Mouse (Mus musculus) kidney, embryonic 14.5 days (tissue): ENCODE measurements around the gene Usp45. TPM values are rescaled to one million over a fixed set of nuclear protein-coding genes. Genes with fewer than 3 reads are reported as not detected.

Experiments
- ATAC-seq: fragments of 200-750 bp; cut with Nextera tagmentation; 2 replicates; pipeline ENCODE4 v1.8.0; 2017; ENCODE audit warnings: moderate number of reproducible peaks, mild to moderate bottlenecking, moderate TSS enrichment, moderate library complexity; ENCODE audit not compliant: low FRiP score, low TSS enrichment
- H3K27ac ChIP-seq: fragments of 300-500 bp; sonication (generic); 2 replicates; pipeline ENCODE4 v1.5.1; 2014; ENCODE audit warnings: low read depth, mild to moderate bottlenecking, low read length, moderate library complexity, mixed read lengths
- H3K27me3 ChIP-seq: fragments of 300-500 bp; sonication (generic); 2 replicates; pipeline ENCODE4 v1.6.1; 2014; ENCODE audit warnings: mild to moderate bottlenecking, low read length; ENCODE audit not compliant: control insufficient read depth, insufficient read depth
- H3K36me3 ChIP-seq: fragments of 300-500 bp; sonication (generic); 2 replicates; pipeline ENCODE4 v1.6.1; 2014; ENCODE audit warnings: low read length, mixed read lengths; ENCODE audit not compliant: control insufficient read depth, insufficient read depth
- H3K4me1 ChIP-seq: fragments of 300-500 bp; sonication (generic); 2 replicates; pipeline ENCODE4 v1.6.1; 2014; ENCODE audit warnings: low read length, mixed read lengths; ENCODE audit not compliant: control insufficient read depth, insufficient read depth
- H3K4me2 ChIP-seq: fragments of 300-500 bp; sonication (generic); replicated peaks from 2 replicates; pipeline ENCODE4 v1.6.1; 2014; ENCODE audit warnings: low read depth, mild to moderate bottlenecking, low read length
- H3K4me3 ChIP-seq: fragments of 300-500 bp; sonication (generic); 2 replicates; pipeline ENCODE4 v1.5.1; 2014; ENCODE audit warnings: mild to moderate bottlenecking, low read length
- H3K9ac ChIP-seq: fragments of 300-500 bp; sonication (generic); 2 replicates; pipeline ENCODE4 v1.6.1; 2014; ENCODE audit warnings: low read depth, mild to moderate bottlenecking, low read length, moderate library complexity
- H3K9me3 ChIP-seq: fragments of 300-500 bp; sonication (generic); 2 replicates; pipeline ENCODE4 v1.6.1; 2016; ENCODE audit warnings: low read length; ENCODE audit not compliant: control insufficient read depth
- WGBS: fragments of 180-500 bp; shearing (Covaris S2); extraction: QIAGEN DNeasy Blood & Tissue Kit; methylation state at CpG from one replicate; pipeline ENCODE4 v1.1.7; 2014; 5-methylcytosine and 5-hydroxymethylcytosine counted together
- polyA plus RNA-seq: library from polyadenylated mRNA; unstranded; fragments of >200 nt; fragmentation: Nextera tagmentation; extraction: Ambion mirVana; gene quantifications from 2 replicates; pipeline ENCODE4 v1.2.1, GENCODE M21; 2014

Gene Usp45
- polyA plus RNA-seq, 1 experiment from 2014 or later, result 12.6 TPM

DNA sequence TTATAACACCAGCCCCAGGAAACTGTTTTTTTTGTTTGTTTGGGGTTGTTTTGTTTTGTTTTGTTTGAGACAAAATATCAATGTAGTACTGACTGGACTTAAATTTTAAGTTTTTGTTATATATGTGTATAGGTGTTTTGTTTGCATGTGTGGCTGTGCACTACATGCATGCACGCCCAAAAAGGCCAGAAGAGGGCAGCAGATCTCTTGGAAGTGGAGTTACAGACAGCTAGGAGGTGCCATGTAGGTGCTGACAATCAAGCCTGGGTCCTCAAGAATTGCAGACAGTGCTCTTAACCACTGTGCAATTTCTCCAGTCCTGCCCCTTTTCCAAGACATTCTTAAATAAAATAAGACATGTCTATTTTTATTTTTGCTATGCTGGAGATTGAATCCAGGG lies 8.1 kb upstream of the Usp45 start:
- no peak for ATAC-seq
- Histone ChIP-seq H3K9me3 (no peaks in the 10 kb centered on the region), H3K4me1 (no peaks in the 10 kb centered on the region), H3K27ac (no peak overlapping the region), H3K27me3 (no peaks in the 10 kb centered on the region), H3K4me3 (no peak overlapping the region), H3K36me3 (peaks cover 4% of the 10 kb centered on the region; the same call in 1 of the 2 replicates), H3K4me2 (no peak overlapping the region), H3K9ac (no peak overlapping the region)
- WGBS, result 67% methylated on average over 1 of the region's 1 CpGs

- Histone ChIP-seq H3K36me3 (peaks cover 4% of the 10 kb centered on the region; the same call in 1 of the 2 replicates), H3K9me3 (no peaks in the 10 kb centered on the region), H3K4me3 (no peak overlapping the region), H3K9ac (no peak overlapping the region), H3K27me3 (no peaks in the 10 kb centered on the region), H3K4me1 (0 out of 2 replicates have a peak, but pooled peaks cover 4% of the 10 kb centered on the region), H3K4me2 (no peak overlapping the region), H3K27ac (no peak overlapping the region)
- no peak for ATAC-seq
- 87% methylated on average over 9 of the region's 9 CpGs for WGBS
These were observed 5.4 kb upstream of the Usp45 start for GRCm38 (mm10) chr4:21761416-21762160.

DNA sequence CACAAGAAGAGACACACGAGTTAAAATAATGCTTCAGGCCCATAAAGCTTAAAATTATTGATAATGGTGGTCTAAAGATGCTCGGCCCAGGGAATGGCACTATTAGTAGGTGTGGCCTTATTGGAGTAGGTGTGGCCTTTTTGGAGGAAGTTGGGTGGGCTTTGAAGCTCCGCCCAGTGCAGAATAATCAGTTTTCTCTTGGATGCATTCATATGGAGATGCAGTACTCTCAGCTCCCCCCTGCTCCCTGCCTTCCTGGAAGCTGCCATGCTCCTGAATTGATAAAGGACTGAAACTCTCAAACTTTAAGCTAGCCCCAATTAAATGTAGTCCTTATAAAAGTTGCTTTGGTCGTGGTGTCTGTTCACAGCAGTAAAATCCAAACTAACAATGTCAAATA lies 3.1 kb upstream of the Usp45 start:
- Histone ChIP-seq H3K4me1 (0 out of 2 replicates have a peak, but pooled peaks cover 4% of the 10 kb centered on the region), H3K9me3 (no peaks in the 10 kb centered on the region), H3K9ac (no peak overlapping the region), H3K4me2 (no peak overlapping the region), H3K4me3 (no peak overlapping the region), H3K36me3 (peaks cover 4% of the 10 kb centered on the region; the same call in 1 of the 2 replicates), H3K27ac (no peak overlapping the region), H3K27me3 (no peaks in the 10 kb centered on the region)
- 80% methylated on average over 4 of the region's 4 CpGs for WGBS
- ATAC-seq, result no peak

- no peak overlapping the region for H3K27ac ChIP-seq
- ATAC-seq, result 0 out of 2 replicates have a peak, but pooled peaks have one; percentile 20
- H3K4me3 ChIP-seq, result peak overlapping the region; percentile 62
- H3K9me3 ChIP-seq, result no peaks in the 10 kb centered on the region
- H3K4me1 ChIP-seq, result 0 out of 2 replicates have a peak, but pooled peaks cover 4% of the 10 kb centered on the region
- peak overlapping the region; percentile 77 for H3K4me2 ChIP-seq
- WGBS, result 21% methylated on average over 14 of the region's 14 CpGs
- H3K9ac ChIP-seq, result peak overlapping the region; percentile 56; the same call in 1 of the 2 replicates
- H3K36me3 ChIP-seq, result no peaks in the 10 kb centered on the region
- no peaks in the 10 kb centered on the region for H3K27me3 ChIP-seq
These were observed 639 bp upstream of the Usp45 start for GRCm38 (mm10) chr4:21766171-21766862.

DNA sequence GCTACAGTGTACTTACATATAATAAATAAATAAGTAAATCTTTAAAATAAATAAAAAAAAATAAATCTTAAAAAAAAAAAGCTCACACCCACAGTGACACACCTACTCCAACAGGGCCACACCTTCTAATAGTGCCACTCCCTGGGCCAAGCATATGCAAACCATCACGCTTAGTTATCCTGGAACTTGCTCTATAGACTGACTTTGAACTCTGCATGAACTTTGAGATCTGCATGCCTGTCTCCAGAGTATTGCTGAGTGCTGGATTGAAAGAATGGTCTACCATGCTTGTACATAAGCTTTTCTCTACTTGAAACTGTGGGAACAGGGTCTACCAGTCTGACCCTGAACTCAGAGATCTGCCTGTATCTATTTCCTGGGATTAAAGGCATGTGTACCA lies 4.1 kb downstream of the Usp45 start:
- Histone ChIP-seq H3K27me3 (no peaks in the 10 kb centered on the region), H3K4me3 (no peak overlapping the region), H3K36me3 (no peaks in the 10 kb centered on the region), H3K27ac (no peak overlapping the region), H3K9me3 (no peaks in the 10 kb centered on the region), H3K4me1 (0 out of 2 replicates have a peak, but pooled peaks cover 2% of the 10 kb centered on the region), H3K4me2 (no peak overlapping the region), H3K9ac (no peak overlapping the region)
- ATAC-seq, result no peak
- 88% methylated on average over 1 of the region's 1 CpGs for WGBS

GRCm38 (mm10) chr4:21772306-21772705 lies 5.3 kb downstream of the Usp45 start:
- Histone ChIP-seq H3K27me3 (no peaks in the 10 kb centered on the region), H3K9ac (no peak overlapping the region), H3K4me2 (no peak overlapping the region), H3K4me3 (no peak overlapping the region), H3K27ac (no peak overlapping the region), H3K4me1 (0 out of 2 replicates have a peak, but pooled peaks cover 4% of the 10 kb centered on the region), H3K9me3 (no peaks in the 10 kb centered on the region), H3K36me3 (no peaks in the 10 kb centered on the region)
- no peak for ATAC-seq
- WGBS, result 94% methylated on average over 1 of the region's 1 CpGs

DNA sequence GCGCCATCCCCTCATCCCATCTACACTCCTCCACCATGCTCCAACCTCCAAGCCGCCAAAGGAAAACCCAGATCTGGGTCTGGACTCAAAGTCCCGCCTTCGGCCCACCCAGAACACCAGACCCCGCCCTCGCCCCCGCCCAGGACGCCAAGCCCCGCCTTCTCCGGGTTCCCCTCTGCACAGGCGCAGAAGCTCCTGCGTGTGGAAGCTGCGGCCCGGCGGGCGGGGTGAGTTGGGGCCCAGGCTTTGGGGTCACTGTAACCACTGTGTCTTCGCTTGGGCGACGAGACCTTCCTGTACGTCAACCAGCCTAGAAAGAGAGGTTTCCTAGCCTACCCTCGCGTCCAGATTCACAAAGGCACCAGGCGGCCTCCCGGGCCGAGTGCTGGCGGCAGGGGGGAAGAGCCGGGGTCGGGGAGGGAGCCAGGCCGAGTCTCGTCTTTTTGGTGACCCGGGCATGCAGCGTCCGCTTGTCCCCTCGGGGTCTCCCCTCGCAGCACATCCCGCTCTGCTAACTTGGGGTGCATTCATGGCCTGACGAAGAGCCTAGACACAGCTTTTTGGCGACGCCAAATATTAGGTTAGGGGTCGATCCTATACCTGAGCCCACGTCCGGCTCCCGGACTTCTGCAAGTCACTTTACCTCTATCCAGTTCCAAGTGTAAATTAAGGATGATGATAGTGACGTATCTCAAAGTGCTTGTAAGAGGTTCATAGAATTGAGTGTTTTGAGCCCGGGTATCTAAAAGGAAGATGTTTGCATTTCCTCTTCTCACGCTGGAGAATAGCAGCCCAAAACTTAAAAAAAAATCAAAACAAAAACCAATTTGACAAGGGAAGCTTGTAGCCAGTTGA lies 9.4 kb downstream of the Usp45 start:
- peak; percentile 99 for ATAC-seq
- under 1% methylated on average over 46 of the region's 46 CpGs for WGBS
- 0 out of 2 replicates have a peak, but pooled peaks cover 7% of the 10 kb centered on the region for H3K4me1 ChIP-seq

GRCm38 (mm10) chr4:21776946-21777265 lies 9.9 kb downstream of the Usp45 start:
- H3K4me3 ChIP-seq, result peak overlapping the region; percentile 78
- peak overlapping the region; percentile 58 for H3K4me2 ChIP-seq
- no peak overlapping the region for H3K27ac ChIP-seq
- 8% methylated on average over 9 of the region's 9 CpGs for WGBS
- H3K27me3 ChIP-seq, result no peaks in the 10 kb centered on the region
- no peak for ATAC-seq
- H3K4me1 ChIP-seq, result 0 out of 2 replicates have a peak, but pooled peaks cover 7% of the 10 kb centered on the region
- no peaks in the 10 kb centered on the region for H3K9me3 ChIP-seq
- peak overlapping the region; percentile 77; the same call in 1 of the 2 replicates for H3K9ac ChIP-seq
- peaks cover 8% of the 10 kb centered on the region for H3K36me3 ChIP-seq

More for the DNA sequence above, 9.4 kb downstream of the Usp45 start:
- Histone ChIP-seq H3K27ac (no peak overlapping the region), H3K36me3 (peaks cover 2% of the 10 kb centered on the region; the same call in 1 of the 2 replicates), H3K9ac (peak overlapping the region; percentile 77), H3K4me2 (peak overlapping the region; percentile 58), H3K9me3 (no peaks in the 10 kb centered on the region), H3K4me3 (peak overlapping the region; percentile 78), H3K27me3 (no peaks in the 10 kb centered on the region)
